12 mouse cellular contexts compared by ENCODE assay signal in the genomic region with DNA sequence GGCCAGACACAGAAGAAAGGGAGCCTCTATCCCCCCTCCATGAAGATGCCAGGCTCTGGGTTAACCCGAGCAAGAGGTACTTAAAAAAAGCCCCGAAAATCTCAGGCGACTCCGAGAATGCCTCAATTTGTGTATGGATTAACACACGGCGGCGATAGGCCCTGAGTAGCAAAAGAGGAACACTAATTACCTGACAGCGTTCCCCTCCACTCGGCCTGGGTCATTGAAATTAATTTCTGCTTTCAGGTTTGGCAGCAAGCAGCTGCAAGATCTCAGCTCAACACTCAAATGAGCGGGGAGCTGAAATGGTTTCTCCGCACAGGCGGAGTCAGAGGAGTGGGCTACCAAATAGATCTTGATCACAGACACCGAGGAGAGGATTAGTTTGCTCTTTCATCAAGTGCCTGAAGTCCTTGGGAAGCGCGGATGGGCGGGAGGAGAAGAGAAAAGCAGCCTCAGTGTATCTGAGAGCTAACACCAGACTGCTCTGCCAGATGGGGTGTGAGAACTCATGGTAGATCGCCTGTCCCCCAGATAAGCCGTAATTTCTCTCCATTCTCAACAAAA.
DNase-seq lines count a peak whose midpoint lies in the region; ATAC-seq and TF ChIP-seq lines count a peak whose summit lies in the region.
"Had no signal": no experiment of that assay in that cellular context is flagged by ENCODE, and none has a peak within 500 bp of the region (broad histone marks: within the 10 kb centered on the region; RNA-seq: fewer than 3 reads in every experiment).

No protein-coding gene starts in this region.

- no peaks in the 10 kb centered on the region for H3K27me3 ChIP-seq in kidney, postnatal 0 days (ENCODE audit: insufficient read depth, low read length)
- peaks cover 15% of the 10 kb centered on the region; the same call in 1 of the 2 replicates for H3K27me3 ChIP-seq in embryonic facial prominence, embryonic 10.5 days (replicated peaks; ENCODE audit: low read depth, poor library complexity, severe bottlenecking)
- H3K27me3 ChIP-seq in midbrain, embryonic 11.5 days (ENCODE audit: control insufficient read depth, insufficient read depth, low read length) = no peaks in the 10 kb centered on the region
- H3K27me3 ChIP-seq: liver, embryonic 15.5 days had no signal

- WGBS in kidney, postnatal 0 days = 30% methylated on average over 18 of the region's 18 CpGs
- 52% methylated on average over 18 of the region's 18 CpGs for WGBS in embryonic facial prominence, embryonic 10.5 days
- 30% methylated on average over 18 of the region's 18 CpGs for WGBS in midbrain, embryonic 11.5 days

- H3K27ac ChIP-seq in kidney, postnatal 0 days = no peak overlapping the region
- H3K27ac ChIP-seq in embryonic facial prominence, embryonic 10.5 days (replicated peaks) = peak overlapping the region; percentile 7
- H3K27ac ChIP-seq in midbrain, embryonic 11.5 days (ENCODE audit: low read depth, low read length) = no peak overlapping the region
- H3K27ac ChIP-seq: liver, embryonic 15.5 days had no signal

- H3K4me3 ChIP-seq in kidney, postnatal 0 days (replicated peaks; ENCODE audit: low read depth, low read length) = no peak overlapping the region
- no peak overlapping the region for H3K4me3 ChIP-seq in embryonic facial prominence, embryonic 10.5 days
- no peak overlapping the region for H3K4me3 ChIP-seq in midbrain, embryonic 11.5 days (ENCODE audit: low read depth, low read length)
- H3K4me3 ChIP-seq: liver, embryonic 15.5 days had no signal

- H3K9ac ChIP-seq in kidney, postnatal 0 days (ENCODE audit: low read depth, low read length) = no peak overlapping the region
- no peak overlapping the region for H3K9ac ChIP-seq in midbrain, embryonic 11.5 days (ENCODE audit: low read length)
- H3K9ac ChIP-seq: liver, embryonic 15.5 days had no signal

- no peak overlapping the region for H3K4me2 ChIP-seq in kidney, postnatal 0 days (ENCODE audit: low read length)
- no peak overlapping the region for H3K4me2 ChIP-seq in midbrain, embryonic 11.5 days
- H3K4me2 ChIP-seq: liver, embryonic 15.5 days had no signal

- no peak for TF ChIP-seq CTCF in kidney, postnatal 0 days (IDR thresholded peaks at IDR 0.05; ENCODE audit: low read depth)

- H3K36me3 ChIP-seq in kidney, postnatal 0 days (ENCODE audit: insufficient read depth, low read length) = no peaks in the 10 kb centered on the region
- no peaks in the 10 kb centered on the region for H3K36me3 ChIP-seq in embryonic facial prominence, embryonic 10.5 days (replicated peaks)
- H3K36me3 ChIP-seq in midbrain, embryonic 11.5 days (ENCODE audit: control insufficient read depth, insufficient read depth, low read length) = no peaks in the 10 kb centered on the region
- H3K36me3 ChIP-seq: liver, embryonic 15.5 days had no signal

- 0 out of 2 replicates have a peak, but pooled peaks cover 6% of the 10 kb centered on the region for H3K4me1 ChIP-seq in kidney, postnatal 0 days (replicated peaks; ENCODE audit: insufficient read depth, low read length)
- H3K4me1 ChIP-seq in embryonic facial prominence, embryonic 10.5 days = peaks cover 53% of the 10 kb centered on the region
- peaks cover 8% of the 10 kb centered on the region; the same call in 1 of the 2 replicates for H3K4me1 ChIP-seq in midbrain, embryonic 11.5 days (ENCODE audit: control insufficient read depth, insufficient read depth, low read length)

- H3K9me3 ChIP-seq in kidney, postnatal 0 days (replicated peaks; ENCODE audit: low read length) = no peaks in the 10 kb centered on the region
- H3K9me3 ChIP-seq in embryonic facial prominence, embryonic 10.5 days = no peaks in the 10 kb centered on the region
- H3K9me3 ChIP-seq in midbrain, embryonic 11.5 days (ENCODE audit: control insufficient read depth, low read length) = no peaks in the 10 kb centered on the region
- H3K9me3 ChIP-seq: liver, embryonic 15.5 days had no signal

- no peak for ATAC-seq in kidney, postnatal 0 days (replicated peaks; ENCODE audit: low FRiP score, low read depth)
- ATAC-seq in midbrain, embryonic 11.5 days (ENCODE audit: low FRiP score) = no peak

- DNase-seq in kidney, postnatal 0 days (ENCODE audit: low spot score) = peak; percentile 36
- no peak for DNase-seq in kidney, postnatal 10 days
- peak; percentile 23 for DNase-seq in brain, adult 2 months (ENCODE audit: low read depth, low spot score)
- peak; percentile 34 for DNase-seq in embryonic facial prominence, embryonic 10.5 days (ENCODE audit: low spot score)
- DNase-seq in midbrain, embryonic 11.5 days (ENCODE audit: low spot score, missing footprints) = peak; percentile 90
- no peak for DNase-seq in layer of hippocampus, postnatal 10 days (ENCODE audit: low spot score in 2 of 2)
- DNase-seq in left cerebral cortex, adult 11 months (ENCODE audit: low spot score) = no peak
- DNase-seq in ovary, postnatal 36 days (ENCODE audit: low spot score) = no peak
- DNase-seq: cerebellum, adult 9-11 months; heart, postnatal 36 days; kidney, postnatal 36 days had no signal

Comparison
In these comparisons a context has a peak if more than half of its experiments do, and no peak if none do; other contexts are left out.
1. DNase-seq: peak in kidney, postnatal 0 days (single experiment), brain, adult 2 months (single experiment), embryonic facial prominence, embryonic 10.5 days (single experiment) and midbrain, embryonic 11.5 days (single experiment); none in kidney, postnatal 10 days (single experiment), layer of hippocampus, postnatal 10 days (0 of 2), left cerebral cortex, adult 11 months (single experiment) and ovary, postnatal 36 days (single experiment).